Mouse (Mus musculus) hindbrain, embryonic 11.5 days (tissue): ENCODE measurements around the gene Ralgps1. TPM values are rescaled to one million over a fixed set of nuclear protein-coding genes. Genes with fewer than 3 reads are reported as not detected.

Experiments
- ATAC-seq: fragments of 200-750 bp; cut with Nextera tagmentation; 2 replicates; pipeline ENCODE4 v1.8.0; 2017; ENCODE audit warnings: mild to moderate bottlenecking, moderate TSS enrichment, moderate library complexity; ENCODE audit not compliant: low FRiP score
- DNase-seq: peaks from one replicate; pipeline ENCODE4 v3.0.0-alpha.2; 2015; ENCODE audit warnings: low spot score
- H3K27ac ChIP-seq: fragments of 300-500 bp; sonication (generic); 2 replicates; pipeline ENCODE4 v1.5.1; 2014; ENCODE audit warnings: mild to moderate bottlenecking, low read depth, low read length
- H3K27me3 ChIP-seq: fragments of 300-500 bp; sonication (generic); 2 replicates; pipeline ENCODE4 v1.6.1; 2014; ENCODE audit warnings: mild to moderate bottlenecking, low read length, moderate library complexity, mixed read lengths; ENCODE audit not compliant: control insufficient read depth, insufficient read depth
- H3K36me3 ChIP-seq: fragments of 300-500 bp; sonication (generic); 2 replicates; pipeline ENCODE4 v1.6.1; 2014; ENCODE audit warnings: mild to moderate bottlenecking, low read length, moderate library complexity, mixed read lengths; ENCODE audit not compliant: control insufficient read depth, insufficient read depth
- H3K4me1 ChIP-seq: fragments of 300-500 bp; sonication (generic); replicated peaks from 2 replicates; pipeline ENCODE4 v1.6.1; 2014; ENCODE audit warnings: low read length, mixed read lengths; ENCODE audit not compliant: control insufficient read depth, insufficient read depth
- H3K4me2 ChIP-seq: fragments of 300-500 bp; sonication (generic); replicated peaks from 2 replicates; pipeline ENCODE4 v1.6.1; 2014; ENCODE audit warnings: mild to moderate bottlenecking, low read depth, low read length
- H3K4me3 ChIP-seq: fragments of 300-500 bp; sonication (generic); 2 replicates; pipeline ENCODE4 v1.5.1; 2014; ENCODE audit warnings: low read depth, low read length
- H3K9ac ChIP-seq: fragments of 300-500 bp; sonication (generic); 2 replicates; pipeline ENCODE4 v1.6.1; 2014; ENCODE audit warnings: low read depth, low read length
- H3K9me3 ChIP-seq: fragments of 300-500 bp; sonication (generic); 2 replicates; pipeline ENCODE4 v1.6.1; 2016; ENCODE audit warnings: low read length; ENCODE audit not compliant: control insufficient read depth
- WGBS: fragments of 180-500 bp; shearing (Covaris S2); extraction: QIAGEN DNeasy Blood & Tissue Kit; methylation state at CpG from one replicate; pipeline ENCODE4 v1.1.7; 2014; 5-methylcytosine and 5-hydroxymethylcytosine counted together
- polyA plus RNA-seq: library from polyadenylated mRNA; unstranded; fragments of >200 nt; fragmentation: Nextera tagmentation; extraction: Ambion mirVana; gene quantifications from 2 replicates; pipeline ENCODE4 v1.2.1, GENCODE M21; 2014

The Ralgps1 gene
- polyA plus RNA-seq, 1 experiment from 2014 or later = 20.6 TPM

- H3K4me2 ChIP-seq = no peak overlapping the region
- H3K9ac ChIP-seq = no peak overlapping the region
- H3K36me3 ChIP-seq = no peaks in the 10 kb centered on the region
- 67% methylated on average over 6 of the region's 6 CpGs for WGBS
- H3K4me1 ChIP-seq = peaks cover 2% of the 10 kb centered on the region
- no peaks in the 10 kb centered on the region for H3K9me3 ChIP-seq
- no peak overlapping the region; the same call in 1 of the 2 replicates for H3K27ac ChIP-seq
- H3K4me3 ChIP-seq = no peak overlapping the region
- ATAC-seq (no peak), DNase-seq (no peak)
- H3K27me3 ChIP-seq = no peaks in the 10 kb centered on the region
Measured at GRCm38 (mm10) chr2:33203284-33203683, 168.0 kb downstream of the Ralgps1 start.

- H3K4me1 ChIP-seq = no peaks in the 10 kb centered on the region; the same call in 1 of the 2 replicates
- no peaks in the 10 kb centered on the region for H3K36me3 ChIP-seq
- DNase-seq = no peak
- H3K27me3 ChIP-seq = no peaks in the 10 kb centered on the region
- no peaks in the 10 kb centered on the region for H3K9me3 ChIP-seq
- no peak overlapping the region for H3K27ac ChIP-seq
- ATAC-seq = no peak
- no peak overlapping the region for H3K9ac ChIP-seq
- H3K4me2 ChIP-seq = no peak overlapping the region
- WGBS = 74% methylated on average over 14 of the region's 14 CpGs
- no peak overlapping the region for H3K4me3 ChIP-seq
Measured at GRCm38 (mm10) chr2:33200368-33201068, 170.8 kb downstream of the Ralgps1 start.

- Histone ChIP-seq H3K4me2 (no peak overlapping the region), H3K9ac (no peak overlapping the region), H3K4me3 (no peak overlapping the region), H3K4me1 (no peaks in the 10 kb centered on the region), H3K9me3 (no peaks in the 10 kb centered on the region), H3K27me3 (no peaks in the 10 kb centered on the region), H3K36me3 (no peaks in the 10 kb centered on the region), H3K27ac (no peak overlapping the region)
- ATAC-seq (no peak), DNase-seq (no peak)
- 71% methylated on average over 3 of the region's 3 CpGs for WGBS
Measured at GRCm38 (mm10) chr2:33189976-33190375, 181.3 kb downstream of the Ralgps1 start.

- H3K27ac ChIP-seq = no peak overlapping the region
- no peaks in the 10 kb centered on the region for H3K36me3 ChIP-seq
- H3K9ac ChIP-seq = no peak overlapping the region
- ATAC-seq (no peak), DNase-seq (no peak)
- H3K27me3 ChIP-seq = no peaks in the 10 kb centered on the region
- WGBS = 72% methylated on average over 6 of the region's 6 CpGs
- no peaks in the 10 kb centered on the region for H3K9me3 ChIP-seq
- no peaks in the 10 kb centered on the region for H3K4me1 ChIP-seq
- no peak overlapping the region for H3K4me3 ChIP-seq
- H3K4me2 ChIP-seq = no peak overlapping the region
Measured at GRCm38 (mm10) chr2:33188925-33189670, 182.2 kb downstream of the Ralgps1 start.

- no peaks in the 10 kb centered on the region for H3K9me3 ChIP-seq
- H3K36me3 ChIP-seq = no peaks in the 10 kb centered on the region
- no peaks in the 10 kb centered on the region for H3K4me1 ChIP-seq
- WGBS = 94% methylated on average over 2 of the region's 2 CpGs
- ATAC-seq = no peak
- no peak overlapping the region for H3K4me2 ChIP-seq
- H3K27ac ChIP-seq = no peak overlapping the region
- no peak for DNase-seq
- H3K9ac ChIP-seq = no peak overlapping the region
- no peaks in the 10 kb centered on the region for H3K27me3 ChIP-seq
- no peak overlapping the region for H3K4me3 ChIP-seq
Measured at GRCm38 (mm10) chr2:33187874-33188273, 183.4 kb downstream of the Ralgps1 start.

- no peak overlapping the region for H3K27ac ChIP-seq
- WGBS = 85% methylated on average over 7 of the region's 7 CpGs
- no peaks in the 10 kb centered on the region for H3K4me1 ChIP-seq
- H3K27me3 ChIP-seq = no peaks in the 10 kb centered on the region
- ATAC-seq (no peak), DNase-seq (no peak)
- H3K4me2 ChIP-seq = no peak overlapping the region
- no peak overlapping the region for H3K9ac ChIP-seq
- no peak overlapping the region for H3K4me3 ChIP-seq
- H3K9me3 ChIP-seq = no peaks in the 10 kb centered on the region
- no peaks in the 10 kb centered on the region for H3K36me3 ChIP-seq
Measured at GRCm38 (mm10) chr2:33186505-33186904, 184.8 kb downstream of the Ralgps1 start.

- peak; percentile 40 for DNase-seq
- H3K27ac ChIP-seq = no peak overlapping the region
- no peak for ATAC-seq
- no peak overlapping the region for H3K4me3 ChIP-seq
- no peaks in the 10 kb centered on the region for H3K4me1 ChIP-seq
- 72% methylated on average over 7 of the region's 7 CpGs for WGBS
- H3K36me3 ChIP-seq = no peaks in the 10 kb centered on the region
- H3K9me3 ChIP-seq = no peaks in the 10 kb centered on the region
- no peaks in the 10 kb centered on the region for H3K27me3 ChIP-seq
- no peak overlapping the region for H3K4me2 ChIP-seq
- H3K9ac ChIP-seq = no peak overlapping the region
Measured at GRCm38 (mm10) chr2:33185258-33185657, 186.0 kb downstream of the Ralgps1 start.

- Histone ChIP-seq H3K9ac (no peak overlapping the region), H3K4me2 (no peak overlapping the region), H3K4me3 (no peak overlapping the region), H3K27ac (no peak overlapping the region), H3K4me1 (no peaks in the 10 kb centered on the region), H3K9me3 (no peaks in the 10 kb centered on the region), H3K27me3 (no peaks in the 10 kb centered on the region), H3K36me3 (no peaks in the 10 kb centered on the region)
- DNase-seq (no peak), ATAC-seq (no peak)
- WGBS = 89% methylated on average over 10 of the region's 10 CpGs
Measured at GRCm38 (mm10) chr2:33184641-33185040, 186.6 kb downstream of the Ralgps1 start.

GRCm38 (mm10) chr2:33183321-33183720 lies 188.0 kb downstream of the Ralgps1 start:
- 94% methylated on average over 7 of the region's 7 CpGs for WGBS

More at GRCm38 (mm10) chr2:33183321-33183720, 188.0 kb downstream of the Ralgps1 start:
- no peak overlapping the region for H3K27ac ChIP-seq
- no peaks in the 10 kb centered on the region for H3K36me3 ChIP-seq
- H3K27me3 ChIP-seq = no peaks in the 10 kb centered on the region
- no peak overlapping the region for H3K4me2 ChIP-seq
- H3K9ac ChIP-seq = no peak overlapping the region
- H3K4me1 ChIP-seq = peaks cover 8% of the 10 kb centered on the region
- no peak overlapping the region for H3K4me3 ChIP-seq
- DNase-seq (no peak), ATAC-seq (no peak)
- H3K9me3 ChIP-seq = no peaks in the 10 kb centered on the region
